Mouse (Mus musculus): ENCODE results near the gene Vmn2r21.
"Not testable (repeated sequence)": the region's sequence is repeated elsewhere in the genome, so short reads cannot be mapped to it uniquely, and the experiment has no call there.

Vmn2r21 gene

GRCm38 (mm10) chr6:123533306-123533705, at the start of gene Vmn2r21:
Gene Vmn2r21, minus strand, starts transcription at chr6:123533406.
- DNase-seq (ENCODE audit: low read depth, low spot score): not testable (repeated sequence)

GRCm38 (mm10) chr6:123574698-123575097, 41.5 kb upstream of the Vmn2r21 start:
- not testable (repeated sequence) for DNase-seq (ENCODE audit: low read depth, low spot score)

GRCm38 (mm10) chr6:123539755-123540154, 6.5 kb upstream of the Vmn2r21 start:
- not testable (repeated sequence) for DNase-seq (ENCODE audit: low read depth, low spot score)

DNA sequence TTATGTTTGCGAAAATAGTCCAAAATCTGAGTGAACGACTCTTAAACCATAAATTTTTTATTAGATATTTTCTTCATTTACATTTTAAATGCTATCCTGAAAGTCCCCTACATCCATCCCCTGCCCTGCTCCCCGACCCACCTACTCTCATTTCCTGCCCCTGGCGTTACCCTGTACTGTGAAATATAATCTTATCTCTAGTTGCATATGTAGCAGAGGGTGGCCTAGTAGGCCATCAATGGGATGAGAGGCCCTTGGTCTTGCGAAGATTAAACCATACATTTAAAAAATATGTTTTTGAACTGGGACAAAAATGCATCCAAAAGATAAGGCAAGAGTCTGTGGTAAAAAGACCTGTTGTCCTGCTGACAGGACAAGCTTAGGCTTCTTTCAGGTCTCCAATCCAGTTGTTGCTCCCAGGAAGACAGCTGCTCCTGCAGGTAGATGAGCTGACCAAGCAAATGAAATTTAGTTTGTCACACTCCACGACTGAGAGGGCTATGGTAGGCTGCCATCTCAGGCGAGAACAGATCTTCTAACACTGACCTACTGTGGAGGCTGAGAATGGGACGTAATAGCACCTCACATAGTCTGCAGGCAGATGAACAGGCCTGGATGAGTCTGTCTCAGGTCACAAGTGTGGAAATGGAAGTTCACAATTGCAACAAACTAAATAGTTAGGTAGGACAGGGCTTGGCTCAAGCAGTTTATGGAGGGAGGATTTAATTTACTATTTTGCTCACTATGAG, 10.8 kb downstream of the Vmn2r21 start:
- DNase-seq (ENCODE audit: low read depth, low spot score): not testable (repeated sequence)

DNA sequence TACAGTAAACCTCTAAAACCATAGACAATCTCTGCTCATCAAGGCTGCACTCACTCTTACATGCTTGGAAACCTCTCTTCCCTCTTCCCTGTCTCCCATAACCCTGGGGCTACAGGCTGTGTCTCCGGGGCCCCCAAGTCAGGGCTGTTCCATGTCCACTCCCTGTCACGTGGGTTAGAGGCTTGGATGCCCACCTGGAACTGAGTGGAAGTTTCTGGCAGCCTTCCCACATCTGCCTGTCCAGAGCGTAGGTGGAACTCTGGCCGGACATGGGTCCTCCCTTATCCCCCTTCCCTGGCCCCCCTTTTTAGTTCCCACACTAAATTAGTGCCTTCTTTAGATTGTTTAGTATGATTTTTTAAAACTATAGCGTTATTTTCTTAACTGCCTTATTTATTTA, 60.2 kb downstream of the Vmn2r21 start:
- DNase-seq (ENCODE audit: low read depth, low spot score): not testable (repeated sequence)

GRCm38 (mm10) chr6:123472458-123472987, 60.7 kb downstream of the Vmn2r21 start:
- DNase-seq (ENCODE audit: low read depth, low spot score): not testable (repeated sequence)

DNA sequence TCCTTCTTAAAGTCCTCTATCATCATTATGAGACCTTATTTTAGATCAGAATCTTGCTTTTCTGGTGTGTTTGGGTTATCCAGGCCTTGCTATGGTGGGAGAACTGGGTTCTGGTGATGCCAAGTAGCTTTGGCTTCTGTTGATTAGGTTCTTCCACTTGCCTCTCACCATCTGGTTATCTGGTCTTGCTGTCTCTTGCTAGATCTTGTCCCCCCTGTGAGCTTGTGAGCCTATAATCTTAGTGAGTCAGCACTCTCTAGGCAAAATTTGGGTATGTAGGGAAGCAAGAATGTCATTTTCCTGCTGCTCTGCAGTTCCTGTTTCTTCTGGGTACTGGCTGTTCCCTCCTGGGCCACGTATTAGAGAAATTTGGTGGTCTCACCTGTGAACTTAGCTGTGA, 64.6 kb downstream of the Vmn2r21 start:
- not testable (repeated sequence) for DNase-seq (ENCODE audit: low read depth, low spot score)

Measured in telencephalon, adult 2 months (tissue).